Mouse (Mus musculus): Measurements from ENCODE around the gene Gm20388. TPM values are rescaled to one million over a fixed set of nuclear protein-coding genes. Genes with fewer than 3 reads are reported as not detected.
"Not testable (repeated sequence)": the region's sequence is repeated elsewhere in the genome, so short reads cannot be mapped to it uniquely, and the experiment has no call there.

The Gm20388 gene
- polyA plus RNA-seq, 1 experiment from 2014 or later = 12.4 TPM

DNA sequence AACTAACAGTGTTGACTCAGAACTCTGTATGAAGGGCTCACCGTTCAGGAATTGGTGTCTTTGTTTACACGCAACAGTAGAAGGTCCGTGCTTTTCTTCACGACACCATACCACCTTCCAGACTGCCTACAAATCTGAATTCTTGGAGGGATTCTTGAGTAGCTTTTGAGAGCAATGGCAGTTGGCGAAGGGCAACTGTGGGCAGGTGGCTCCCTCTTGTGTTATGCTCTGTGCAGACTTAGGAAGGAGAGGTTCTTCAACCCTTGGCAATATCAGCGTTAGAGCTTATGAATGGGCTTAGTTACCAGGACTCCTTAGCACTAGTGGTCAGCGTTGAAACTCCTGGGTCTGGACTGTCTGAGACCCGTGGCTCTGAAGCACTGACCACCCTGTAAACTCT is 4081.9 kb downstream of the Gm20388 start:
- Histone ChIP-seq H3K9ac (ENCODE audit: low read depth, low read length) (no peak overlapping the region), H3K27ac (ENCODE audit: low read depth, low read length) (no peak overlapping the region), H3K9me3 (ENCODE audit: control insufficient read depth, low read length) (no peaks in the 10 kb centered on the region), H3K27me3 (replicated peaks; ENCODE audit: control insufficient read depth, insufficient read depth, low read length) (no peaks in the 10 kb centered on the region), H3K4me2 (ENCODE audit: low read length) (no peak overlapping the region), H3K4me1 (ENCODE audit: control insufficient read depth, insufficient read depth, low read depth, low read length) (no peaks in the 10 kb centered on the region), H3K36me3 (ENCODE audit: control insufficient read depth, insufficient read depth, low read length) (peaks cover 11% of the 10 kb centered on the region), H3K4me3 (ENCODE audit: low read length) (no peak overlapping the region)
- 87% methylated on average over 8 of the region's 8 CpGs for whole genome bisulfite sequencing
- no peak for ATAC-seq

DNA sequence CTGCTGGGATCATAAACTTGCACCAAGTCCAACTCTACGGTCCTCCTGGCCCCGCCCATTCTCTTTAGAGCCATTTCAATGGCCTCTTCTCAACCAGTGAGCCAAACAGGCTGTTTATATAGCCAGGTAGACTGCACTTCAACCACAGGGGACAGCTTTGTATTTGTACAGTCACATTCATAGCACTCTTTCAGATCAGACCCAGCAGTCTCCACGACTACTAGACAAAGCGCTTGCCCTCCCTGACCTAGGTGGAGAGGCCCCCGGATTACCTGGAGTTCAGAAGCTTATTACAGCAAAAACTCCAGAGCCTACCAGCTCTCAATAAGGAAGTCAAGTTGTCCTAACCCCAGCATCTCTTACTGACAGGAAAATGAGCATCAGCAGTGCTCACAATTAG is 4083.0 kb downstream of the Gm20388 start:
- no peaks in the 10 kb centered on the region for H3K9me3 ChIP-seq (ENCODE audit: control insufficient read depth, low read length)
- 95% methylated on average over 5 of the region's 5 CpGs for WGBS
- no peak for ATAC-seq
- H3K4me3 ChIP-seq (ENCODE audit: low read length) = no peak overlapping the region
- H3K4me1 ChIP-seq (ENCODE audit: control insufficient read depth, insufficient read depth, low read depth, low read length) = no peaks in the 10 kb centered on the region
- no peak overlapping the region for H3K4me2 ChIP-seq (ENCODE audit: low read length)
- peaks cover 11% of the 10 kb centered on the region for H3K36me3 ChIP-seq (ENCODE audit: control insufficient read depth, insufficient read depth, low read length)
- no peak overlapping the region for H3K27ac ChIP-seq (ENCODE audit: low read depth, low read length)
- no peak overlapping the region for H3K9ac ChIP-seq (ENCODE audit: low read depth, low read length)
- no peaks in the 10 kb centered on the region for H3K27me3 ChIP-seq (replicated peaks; ENCODE audit: control insufficient read depth, insufficient read depth, low read length)

DNA sequence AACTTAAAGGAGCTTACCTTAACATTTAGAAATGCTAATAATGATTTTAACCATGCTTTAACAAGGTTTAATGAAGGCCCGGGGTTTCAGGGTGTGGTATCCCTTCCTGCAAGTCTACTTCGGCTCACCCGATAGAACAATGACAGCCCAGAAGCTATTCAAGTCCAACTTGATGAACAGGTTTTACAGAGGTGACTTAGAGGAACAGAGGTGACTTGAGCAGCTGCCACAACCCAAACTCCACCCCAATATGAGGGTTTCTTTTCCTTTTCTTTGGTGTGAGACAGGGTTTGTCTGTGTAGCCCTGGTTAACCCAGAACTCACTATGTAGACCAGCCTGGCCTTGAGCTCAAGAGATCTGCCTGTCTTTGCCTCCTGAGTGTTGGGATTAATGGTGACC is 4083.4 kb downstream of the Gm20388 start:
- Histone ChIP-seq H3K4me3 (ENCODE audit: low read length) (no peak overlapping the region), H3K9ac (ENCODE audit: low read depth, low read length) (no peak overlapping the region), H3K4me2 (ENCODE audit: low read length) (no peak overlapping the region), H3K4me1 (ENCODE audit: control insufficient read depth, insufficient read depth, low read depth, low read length) (no peaks in the 10 kb centered on the region), H3K9me3 (ENCODE audit: control insufficient read depth, low read length) (no peaks in the 10 kb centered on the region), H3K27me3 (replicated peaks; ENCODE audit: control insufficient read depth, insufficient read depth, low read length) (no peaks in the 10 kb centered on the region), H3K27ac (ENCODE audit: low read depth, low read length) (no peak overlapping the region), H3K36me3 (ENCODE audit: control insufficient read depth, insufficient read depth, low read length) (peaks cover 11% of the 10 kb centered on the region)
- ATAC-seq = no peak
- WGBS = 97% methylated on average over 3 of the region's 3 CpGs

DNA sequence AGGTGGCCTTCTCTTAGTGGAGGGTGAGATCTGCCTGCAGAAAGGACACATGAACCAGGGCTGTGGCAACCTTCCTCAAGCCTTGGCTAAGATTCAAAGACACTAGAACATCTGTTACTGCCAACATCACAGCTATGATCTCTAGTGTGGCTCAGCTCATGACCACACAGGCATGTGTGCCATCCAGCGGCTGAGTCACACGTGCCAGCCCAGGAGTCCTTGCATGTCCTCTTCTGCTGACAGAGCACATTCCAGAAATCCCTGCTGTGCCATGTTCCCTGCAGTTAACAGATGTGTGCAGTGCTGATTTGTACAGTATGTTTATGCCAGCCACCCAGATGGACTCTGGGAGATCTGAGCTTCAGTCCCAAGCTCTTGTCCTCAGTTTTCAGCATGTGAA is 4088.9 kb downstream of the Gm20388 start:
- peaks cover 30% of the 10 kb centered on the region for H3K36me3 ChIP-seq (ENCODE audit: control insufficient read depth, insufficient read depth, low read length)
- H3K27ac ChIP-seq (ENCODE audit: low read depth, low read length) = no peak overlapping the region
- H3K4me1 ChIP-seq (ENCODE audit: control insufficient read depth, insufficient read depth, low read depth, low read length) = no peaks in the 10 kb centered on the region
- no peaks in the 10 kb centered on the region for H3K27me3 ChIP-seq (replicated peaks; ENCODE audit: control insufficient read depth, insufficient read depth, low read length)
- H3K9me3 ChIP-seq (ENCODE audit: control insufficient read depth, low read length) = no peaks in the 10 kb centered on the region
- WGBS = 87% methylated on average over 2 of the region's 2 CpGs
- ATAC-seq = no peak
- H3K4me2 ChIP-seq (ENCODE audit: low read length) = no peak overlapping the region
- no peak overlapping the region for H3K4me3 ChIP-seq (ENCODE audit: low read length)
- no peak overlapping the region for H3K9ac ChIP-seq (ENCODE audit: low read depth, low read length)

DNA sequence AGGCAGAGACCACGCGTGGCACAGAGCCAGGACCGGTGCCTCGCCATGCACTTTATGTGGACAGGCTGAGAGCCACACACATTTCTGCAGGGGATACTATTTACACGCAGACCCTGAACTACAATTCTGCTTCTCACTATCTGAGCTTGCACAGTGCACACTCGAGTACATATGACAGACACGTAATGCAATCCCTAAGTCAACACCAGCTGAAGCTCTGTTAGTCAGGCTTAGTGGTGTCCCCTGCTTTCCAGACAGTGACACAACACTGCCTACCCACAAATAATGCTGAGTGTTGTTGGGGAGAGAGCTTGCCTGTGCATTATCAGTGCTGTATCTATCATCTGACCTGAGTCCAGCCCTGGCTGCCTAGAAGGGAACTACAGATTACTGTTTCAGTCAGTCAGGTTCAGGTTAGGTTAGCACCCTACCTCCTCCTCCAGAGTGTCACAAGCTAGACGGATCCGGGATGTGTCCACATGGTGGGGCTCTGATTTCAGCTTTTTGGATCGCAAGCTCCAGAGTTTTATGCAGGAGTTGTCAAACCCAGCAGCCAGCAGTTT is 4092.0 kb downstream of the Gm20388 start:
- Histone ChIP-seq H3K9ac (ENCODE audit: low read depth, low read length) (no peak overlapping the region), H3K4me1 (ENCODE audit: control insufficient read depth, insufficient read depth, low read depth, low read length) (no peaks in the 10 kb centered on the region), H3K27ac (ENCODE audit: low read depth, low read length) (no peak overlapping the region), H3K27me3 (replicated peaks; ENCODE audit: control insufficient read depth, insufficient read depth, low read length) (no peaks in the 10 kb centered on the region), H3K36me3 (ENCODE audit: control insufficient read depth, insufficient read depth, low read length) (peaks cover 30% of the 10 kb centered on the region), H3K9me3 (ENCODE audit: control insufficient read depth, low read length) (no peaks in the 10 kb centered on the region), H3K4me3 (ENCODE audit: low read length) (no peak overlapping the region), H3K4me2 (ENCODE audit: low read length) (no peak overlapping the region)
- ATAC-seq = no peak
- 96% methylated on average over 10 of the region's 10 CpGs for WGBS

DNA sequence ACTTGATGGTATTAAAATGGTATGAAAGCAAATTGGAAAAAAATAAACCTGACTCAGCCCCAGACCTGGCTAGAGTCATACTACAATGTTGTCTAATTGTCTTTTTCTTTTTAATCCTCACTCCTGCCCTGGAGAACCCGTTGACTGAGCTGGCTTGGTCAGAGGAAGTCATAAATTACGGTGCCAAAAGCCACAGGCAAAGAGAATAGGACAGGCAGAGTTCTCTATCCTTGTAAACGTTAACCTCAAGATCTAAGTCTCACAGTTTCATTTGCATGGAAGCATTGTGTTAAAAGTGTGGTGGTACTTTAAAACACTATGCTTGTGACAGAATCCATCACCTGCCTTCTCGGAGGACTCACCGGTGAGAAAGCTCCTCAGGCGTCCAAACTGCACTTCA is 4097.2 kb downstream of the Gm20388 start:
- H3K4me3 ChIP-seq (ENCODE audit: low read length) = no peak overlapping the region
- H3K27ac ChIP-seq (ENCODE audit: low read depth, low read length) = no peak overlapping the region
- WGBS = 88% methylated on average over 6 of the region's 6 CpGs
- no peak for ATAC-seq
- H3K4me2 ChIP-seq (ENCODE audit: low read length) = no peak overlapping the region
- no peak overlapping the region for H3K9ac ChIP-seq (ENCODE audit: low read depth, low read length)
- H3K36me3 ChIP-seq (ENCODE audit: control insufficient read depth, insufficient read depth, low read length) = peaks cover 39% of the 10 kb centered on the region
- no peaks in the 10 kb centered on the region for H3K4me1 ChIP-seq (ENCODE audit: control insufficient read depth, insufficient read depth, low read depth, low read length)
- no peaks in the 10 kb centered on the region for H3K27me3 ChIP-seq (replicated peaks; ENCODE audit: control insufficient read depth, insufficient read depth, low read length)
- H3K9me3 ChIP-seq (ENCODE audit: control insufficient read depth, low read length) = no peaks in the 10 kb centered on the region

DNA sequence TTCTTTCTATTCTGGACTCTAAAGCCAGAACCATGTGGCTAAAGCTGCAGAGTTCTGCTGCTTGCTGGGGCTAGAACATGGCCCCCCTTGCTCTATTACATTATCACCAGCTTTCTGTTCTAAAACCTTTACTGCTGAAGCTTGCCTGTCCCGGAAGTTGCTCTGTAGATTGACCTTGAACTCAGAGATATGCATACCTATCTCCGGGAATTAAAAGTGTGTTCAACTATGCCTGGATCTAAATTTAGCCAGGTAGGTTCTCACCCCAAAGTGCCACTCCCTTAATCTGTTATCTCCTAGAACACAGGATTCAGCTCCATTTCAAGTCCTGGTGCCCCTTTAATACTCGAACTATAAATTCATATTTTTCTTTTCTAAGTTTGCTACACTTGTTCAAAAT is 4100.9 kb downstream of the Gm20388 start:
- Histone ChIP-seq H3K36me3 (ENCODE audit: control insufficient read depth, insufficient read depth, low read length) (peaks cover 22% of the 10 kb centered on the region), H3K9me3 (ENCODE audit: control insufficient read depth, low read length) (no peaks in the 10 kb centered on the region), H3K27ac (ENCODE audit: low read depth, low read length) (no peak overlapping the region), H3K4me2 (ENCODE audit: low read length) (no peak overlapping the region), H3K27me3 (replicated peaks; ENCODE audit: control insufficient read depth, insufficient read depth, low read length) (no peaks in the 10 kb centered on the region), H3K4me3 (ENCODE audit: low read length) (no peak overlapping the region), H3K4me1 (ENCODE audit: control insufficient read depth, insufficient read depth, low read depth, low read length) (no peaks in the 10 kb centered on the region), H3K9ac (ENCODE audit: low read depth, low read length) (no peak overlapping the region)
- 91% methylated on average over 3 of the region's 3 CpGs for WGBS
- no peak for ATAC-seq

DNA sequence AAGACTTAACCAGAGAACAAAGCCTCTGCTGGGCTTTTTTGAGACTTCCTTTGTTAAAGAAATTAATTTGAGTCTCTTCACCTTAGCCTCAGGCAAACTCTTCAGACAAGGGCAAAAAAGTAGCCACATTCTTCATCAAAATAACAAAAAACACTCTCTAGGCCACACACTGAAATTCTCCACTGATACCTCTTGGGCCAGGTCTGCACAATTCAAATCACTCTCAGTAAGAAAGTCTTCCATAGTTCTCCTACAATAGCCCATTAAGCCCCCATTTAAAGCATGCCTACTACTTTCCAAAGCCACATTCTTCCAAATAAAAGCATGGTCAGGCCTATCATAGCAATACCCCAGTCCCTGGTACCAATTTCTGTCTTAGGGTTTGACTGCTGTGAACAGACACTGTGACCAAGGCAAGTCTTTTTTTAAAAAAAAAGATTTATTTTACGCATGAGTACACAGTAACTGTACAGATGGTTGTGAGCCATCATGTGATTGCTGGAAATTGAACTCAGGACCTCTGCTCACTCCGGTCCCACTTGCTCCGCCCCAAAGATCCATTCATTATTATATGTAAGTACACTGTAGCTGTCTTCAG is 4101.4 kb downstream of the Gm20388 start:
- Histone ChIP-seq H3K4me2 (ENCODE audit: low read length) (no peak overlapping the region), H3K4me1 (ENCODE audit: control insufficient read depth, insufficient read depth, low read depth, low read length) (no peaks in the 10 kb centered on the region), H3K4me3 (ENCODE audit: low read length) (no peak overlapping the region), H3K27ac (ENCODE audit: low read depth, low read length) (no peak overlapping the region), H3K27me3 (replicated peaks; ENCODE audit: control insufficient read depth, insufficient read depth, low read length) (no peaks in the 10 kb centered on the region), H3K9me3 (ENCODE audit: control insufficient read depth, low read length) (no peaks in the 10 kb centered on the region), H3K36me3 (ENCODE audit: control insufficient read depth, insufficient read depth, low read length) (peaks cover 17% of the 10 kb centered on the region; the same call in 1 of the 2 replicates), H3K9ac (ENCODE audit: low read depth, low read length) (no peak overlapping the region)
- 94% methylated on average over 3 of the region's 3 CpGs for WGBS
- no peak for ATAC-seq

DNA sequence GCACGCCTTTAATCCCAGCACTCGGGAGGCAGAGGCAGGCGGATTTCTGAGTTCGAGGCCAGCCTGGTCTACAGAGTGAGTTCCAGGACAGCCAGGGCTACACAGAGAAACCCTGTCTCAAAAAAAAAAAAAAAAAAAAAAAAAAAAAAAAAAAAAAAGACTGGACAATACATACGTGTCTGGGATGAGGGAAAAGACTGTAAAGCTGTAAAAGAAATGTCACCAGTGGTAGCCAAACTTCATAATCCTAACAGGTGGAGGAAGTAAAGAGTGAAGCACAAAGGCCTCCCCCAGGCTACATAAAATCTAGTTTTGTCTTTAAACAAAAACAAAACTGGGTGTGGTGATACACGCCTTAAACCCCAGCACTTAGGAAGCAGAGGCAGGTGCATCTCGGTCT is 4103.7 kb downstream of the Gm20388 start:
- 94% methylated on average over 7 of the region's 7 CpGs for WGBS
- not testable (repeated sequence) for H3K4me2 ChIP-seq (ENCODE audit: low read length); H3K9me3 ChIP-seq (ENCODE audit: control insufficient read depth, low read length); ATAC-seq; H3K4me1 ChIP-seq (ENCODE audit: control insufficient read depth, insufficient read depth, low read depth, low read length); H3K27me3 ChIP-seq (replicated peaks; ENCODE audit: control insufficient read depth, insufficient read depth, low read length); H3K36me3 ChIP-seq (ENCODE audit: control insufficient read depth, insufficient read depth, low read length); H3K9ac ChIP-seq (ENCODE audit: low read depth, low read length); H3K4me3 ChIP-seq (ENCODE audit: low read length); H3K27ac ChIP-seq (ENCODE audit: low read depth, low read length)
